Mouse (Mus musculus) neural tube, embryonic 14.5 days (tissue): Measurements from ENCODE around the gene Tmem143. TPM values are rescaled to one million over a fixed set of nuclear protein-coding genes. Genes with fewer than 3 reads are reported as not detected.

Source experiments
- ATAC-seq: fragments of 200-750 bp; cut with Nextera tagmentation; 2 replicates; pipeline ENCODE4 v1.8.0; 2017; ENCODE audit warnings: low read depth, mild to moderate bottlenecking, moderate TSS enrichment, moderate library complexity
- H3K27ac ChIP-seq: fragments of 300-500 bp; sonication (generic); 2 replicates; pipeline ENCODE4 v1.5.1; 2014; ENCODE audit warnings: low read depth, mild to moderate bottlenecking, control low read depth, low read length, moderate library complexity, mixed read lengths
- H3K27me3 ChIP-seq: fragments of 300-500 bp; sonication (generic); 2 replicates; pipeline ENCODE4 v1.6.1; 2014; ENCODE audit warnings: low read length; ENCODE audit not compliant: control insufficient read depth, insufficient read depth
- H3K36me3 ChIP-seq: fragments of 300-500 bp; sonication (generic); 2 replicates; pipeline ENCODE4 v1.6.1; 2014; ENCODE audit warnings: low read length, mixed read lengths; ENCODE audit not compliant: control insufficient read depth, insufficient read depth
- H3K4me1 ChIP-seq: fragments of 300-500 bp; sonication (generic); 2 replicates; pipeline ENCODE4 v1.6.1; 2014; ENCODE audit warnings: low read length; ENCODE audit not compliant: control insufficient read depth, insufficient read depth
- H3K4me2 ChIP-seq: fragments of 300-500 bp; sonication (generic); 2 replicates; pipeline ENCODE4 v1.6.1; 2014; ENCODE audit warnings: mild to moderate bottlenecking, low read depth, low read length, control low read depth
- H3K4me3 ChIP-seq: fragments of 300-500 bp; sonication (generic); 2 replicates; pipeline ENCODE4 v1.5.1; 2014; ENCODE audit warnings: low read depth, low read length, control low read depth, mixed read lengths
- H3K9ac ChIP-seq: fragments of 300-500 bp; sonication (generic); replicated peaks from 2 replicates; pipeline ENCODE4 v1.6.1; 2014; ENCODE audit warnings: low read depth, mild to moderate bottlenecking, control low read depth, low read length, mixed read lengths
- H3K9me3 ChIP-seq: fragments of 300-500 bp; sonication (generic); 2 replicates; pipeline ENCODE4 v1.6.1; 2016; ENCODE audit warnings: low read length; ENCODE audit not compliant: control insufficient read depth
- WGBS: fragments of 180-500 bp; shearing (Covaris S2); extraction: QIAGEN DNeasy Blood & Tissue Kit; methylation state at CpG from one replicate; pipeline ENCODE4 v1.1.7; 2014; 5-methylcytosine and 5-hydroxymethylcytosine counted together
- polyA plus RNA-seq: library from polyadenylated mRNA; unstranded; fragments of >200 nt; fragmentation: Nextera tagmentation; extraction: Ambion mirVana; gene quantifications from 2 replicates; pipeline ENCODE4 v1.2.1, GENCODE M21; 2014

The Tmem143 gene
- polyA plus RNA-seq, 1 experiment from 2014 or later: 4.8 TPM

GRCm38 (mm10) chr7:45901562-45901961 lies 4.8 kb downstream of the Tmem143 start:
- H3K4me2 ChIP-seq: no peak overlapping the region
- 58% methylated on average over 5 of the region's 5 CpGs for whole genome bisulfite sequencing
- H3K27me3 ChIP-seq: no peaks in the 10 kb centered on the region
- no peak overlapping the region for H3K4me3 ChIP-seq
- no peaks in the 10 kb centered on the region for H3K36me3 ChIP-seq
- H3K27ac ChIP-seq: no peak overlapping the region
- H3K9ac ChIP-seq: no peak overlapping the region
- H3K9me3 ChIP-seq: no peaks in the 10 kb centered on the region
- ATAC-seq: no peak
- peaks cover 8% of the 10 kb centered on the region; the same call in 1 of the 2 replicates for H3K4me1 ChIP-seq

- Histone ChIP-seq H3K4me3 (no peak overlapping the region), H3K27ac (no peak overlapping the region)
- WGBS: 82% methylated on average over 12 of the region's 12 CpGs
Observed at GRCm38 (mm10) chr7:45902481-45903002, 5.8 kb downstream of the Tmem143 start.

GRCm38 (mm10) chr7:45906622-45907021 lies 9.9 kb downstream of the Tmem143 start:
- Histone ChIP-seq H3K4me2 (no peak overlapping the region), H3K4me3 (no peak overlapping the region), H3K9me3 (no peaks in the 10 kb centered on the region), H3K9ac (no peak overlapping the region), H3K27me3 (no peaks in the 10 kb centered on the region), H3K4me1 (no peaks in the 10 kb centered on the region), H3K36me3 (no peaks in the 10 kb centered on the region), H3K27ac (no peak overlapping the region)
- no peak for ATAC-seq
- 92% methylated on average over 9 of the region's 9 CpGs for WGBS

More at GRCm38 (mm10) chr7:45902481-45903002, 5.8 kb downstream of the Tmem143 start:
- no peak overlapping the region for H3K4me2 ChIP-seq
- H3K4me1 ChIP-seq: peaks cover 5% of the 10 kb centered on the region; the same call in 1 of the 2 replicates
- no peaks in the 10 kb centered on the region for H3K9me3 ChIP-seq
- H3K27me3 ChIP-seq: no peaks in the 10 kb centered on the region
- no peak overlapping the region for H3K9ac ChIP-seq
- H3K36me3 ChIP-seq: no peaks in the 10 kb centered on the region
- ATAC-seq: no peak

GRCm38 (mm10) chr7:45908384-45908783 lies 11.6 kb downstream of the Tmem143 start:
- H3K27me3 ChIP-seq: no peaks in the 10 kb centered on the region
- no peak overlapping the region for H3K27ac ChIP-seq
- no peak overlapping the region for H3K9ac ChIP-seq
- no peaks in the 10 kb centered on the region for H3K9me3 ChIP-seq
- H3K4me3 ChIP-seq: no peak overlapping the region
- no peak for ATAC-seq
- no peaks in the 10 kb centered on the region for H3K4me1 ChIP-seq
- H3K4me2 ChIP-seq: no peak overlapping the region
- H3K36me3 ChIP-seq: no peaks in the 10 kb centered on the region

GRCm38 (mm10) chr7:45909145-45909544 lies 12.4 kb downstream of the Tmem143 start:
- Histone ChIP-seq H3K36me3 (no peaks in the 10 kb centered on the region), H3K9me3 (no peaks in the 10 kb centered on the region), H3K27ac (no peak overlapping the region), H3K4me1 (no peaks in the 10 kb centered on the region), H3K4me3 (no peak overlapping the region), H3K9ac (no peak overlapping the region), H3K4me2 (no peak overlapping the region), H3K27me3 (no peaks in the 10 kb centered on the region)
- 96% methylated on average over 16 of the region's 16 CpGs for WGBS
- no peak for ATAC-seq

- ATAC-seq: no peak
- WGBS: 86% methylated on average over 6 of the region's 6 CpGs
- H3K4me2 ChIP-seq: no peak overlapping the region
- H3K36me3 ChIP-seq: no peaks in the 10 kb centered on the region
- no peaks in the 10 kb centered on the region for H3K9me3 ChIP-seq
- no peak overlapping the region for H3K27ac ChIP-seq
- H3K9ac ChIP-seq: no peak overlapping the region
- H3K27me3 ChIP-seq: no peaks in the 10 kb centered on the region
- no peak overlapping the region for H3K4me3 ChIP-seq
- H3K4me1 ChIP-seq: peaks cover 17% of the 10 kb centered on the region
Observed at GRCm38 (mm10) chr7:45914067-45914466, 17.3 kb downstream of the Tmem143 start.

GRCm38 (mm10) chr7:45915011-45915410 lies 18.3 kb downstream of the Tmem143 start:
- no peaks in the 10 kb centered on the region for H3K36me3 ChIP-seq
- H3K27me3 ChIP-seq: no peaks in the 10 kb centered on the region
- H3K4me2 ChIP-seq: no peak overlapping the region
- no peak overlapping the region for H3K27ac ChIP-seq
- H3K9ac ChIP-seq: no peak overlapping the region
- 92% methylated on average over 5 of the region's 5 CpGs for WGBS
- peaks cover 17% of the 10 kb centered on the region for H3K4me1 ChIP-seq
- ATAC-seq: no peak
- no peaks in the 10 kb centered on the region for H3K9me3 ChIP-seq
- no peak overlapping the region for H3K4me3 ChIP-seq

- Histone ChIP-seq H3K36me3 (no peaks in the 10 kb centered on the region), H3K4me1 (peaks cover 17% of the 10 kb centered on the region), H3K4me2 (peak overlapping the region; percentile 52), H3K4me3 (peak overlapping the region; percentile 26), H3K9ac (peak overlapping the region; percentile 42), H3K9me3 (no peaks in the 10 kb centered on the region), H3K27me3 (0 out of 2 replicates have a peak, but pooled peaks cover 2% of the 10 kb centered on the region), H3K27ac (peak overlapping the region; percentile 81)
- WGBS: 35% methylated on average over 26 of the region's 26 CpGs
- ATAC-seq: peak; percentile 87
Observed at GRCm38 (mm10) chr7:45916056-45917003, 19.6 kb downstream of the Tmem143 start.
